Mouse (Mus musculus) adipocyte (in vitro differentiated cells): ENCODE data around the gene Gm20695.
A peak's percentile ranks its signal among the peaks of the same experiment; 100 is the strongest.
"Not testable (repeated sequence)": the region's sequence is repeated elsewhere in the genome, so short reads cannot be mapped to it uniquely, and the experiment has no call there.

ENCODE experiments used
- DNase-seq: peaks from one replicate; pipeline ENCODE4 v3.0.0-alpha.2; 2016; ENCODE audit warnings: low spot score

Gm20695 gene

DNA sequence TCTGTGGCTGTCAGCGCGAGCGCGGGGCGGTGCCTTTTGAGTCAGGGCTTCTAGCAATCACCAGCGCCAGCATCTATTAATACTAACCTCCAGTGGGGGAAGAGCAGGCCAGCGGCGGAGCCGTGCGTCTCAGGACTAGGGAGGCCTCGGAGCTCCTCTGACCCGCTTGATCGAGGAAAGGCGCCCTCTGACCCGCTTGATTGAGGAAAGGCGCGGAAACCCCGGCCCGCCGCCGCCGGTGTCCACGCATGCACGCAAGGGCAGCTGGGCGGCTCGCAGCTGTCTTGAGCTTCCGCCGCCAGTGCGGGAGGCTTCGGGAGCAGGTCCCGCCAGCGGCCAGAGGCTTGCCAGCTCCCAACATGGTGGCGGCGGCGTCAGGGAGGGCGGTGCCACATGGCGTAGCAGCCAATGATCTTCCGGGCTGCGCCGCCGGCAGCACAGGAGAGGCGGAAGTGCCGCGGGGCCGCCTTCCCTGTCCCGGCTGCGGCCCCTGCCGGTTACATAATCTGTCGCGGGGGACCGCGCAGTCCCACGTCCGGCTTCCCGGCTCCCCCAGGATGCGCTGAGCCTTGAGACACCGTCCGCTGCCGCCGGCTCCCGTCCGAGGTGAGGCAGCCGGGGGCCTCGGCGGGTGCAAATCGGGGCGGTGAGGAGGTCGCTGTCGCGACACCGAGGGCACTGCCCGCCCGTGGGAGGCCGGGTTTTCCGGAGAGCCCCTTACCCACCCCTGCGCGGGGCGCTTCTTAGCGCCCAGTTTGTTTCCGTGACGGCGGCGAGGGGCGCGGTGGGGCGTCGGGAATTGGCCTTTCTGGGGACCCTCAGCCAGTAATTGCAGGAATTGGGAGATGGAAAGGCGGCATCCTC lies at the start of gene Gm20695, which contains the start of gene Zfp597:
Gene Gm20695, plus strand, starts transcription at position 448 of the 864 bp plus-strand sequence.
Gene Zfp597, minus strand, starts transcription at position 361 of the 864 bp plus-strand sequence.
- DNase-seq: peak; percentile 95

- no peak for DNase-seq
Observed at GRCm38 (mm10) chr16:3835461-3835860, 49.0 kb upstream of the Gm20695 start.

DNA sequence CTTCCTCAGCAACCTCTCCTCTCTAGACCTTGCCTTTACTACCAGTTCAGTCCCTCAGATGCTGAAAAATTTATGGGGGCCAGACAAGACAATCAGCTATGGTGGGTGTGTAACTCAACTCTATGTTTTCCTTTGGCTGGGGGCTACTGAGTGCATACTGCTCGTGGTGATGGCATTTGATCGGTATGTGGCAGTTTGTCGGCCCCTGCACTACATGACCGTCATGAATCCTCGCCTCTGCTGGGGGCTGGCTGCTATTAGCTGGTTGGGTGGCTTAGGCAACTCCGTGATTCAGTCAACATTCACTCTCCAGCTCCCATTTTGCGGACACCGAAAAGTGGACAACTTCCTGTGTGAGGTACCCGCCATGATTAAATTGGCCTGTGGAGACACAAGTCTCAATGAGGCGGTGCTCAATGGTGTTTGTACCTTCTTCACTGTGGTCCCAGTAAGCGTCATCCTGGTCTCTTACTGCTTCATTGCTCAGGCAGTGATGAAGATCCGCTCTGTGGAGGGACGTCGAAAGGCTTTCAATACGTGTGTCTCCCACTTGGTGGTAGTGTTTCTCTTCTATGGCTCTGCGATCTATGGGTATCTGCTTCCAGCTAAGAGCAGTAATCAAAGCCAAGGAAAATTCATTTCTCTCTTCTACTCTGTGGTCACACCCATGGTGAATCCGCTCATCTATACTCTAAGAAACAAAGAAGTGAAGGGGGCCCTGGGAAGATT lies 45.1 kb upstream of the Gm20695 start:
- DNase-seq: no peak

DNA sequence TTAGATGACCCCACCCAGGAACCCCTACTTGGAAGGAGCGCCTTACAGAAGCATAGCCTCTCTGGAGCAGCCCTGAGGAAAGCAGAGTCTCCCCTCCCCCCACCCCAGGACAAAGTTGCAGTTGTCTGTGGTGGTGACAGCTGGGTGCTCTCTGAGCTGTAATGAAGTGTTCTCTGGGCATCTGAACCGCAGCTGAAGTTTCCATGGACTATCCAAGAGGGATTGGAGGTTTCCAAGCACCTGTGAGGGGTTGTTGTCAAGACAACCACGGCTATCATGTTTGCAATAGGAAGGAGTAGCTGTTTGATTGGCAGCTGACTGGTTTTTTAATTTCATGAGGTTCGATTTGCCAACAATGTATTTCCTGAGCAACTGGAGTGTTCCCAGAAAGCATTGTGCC lies 41.5 kb upstream of the Gm20695 start:
- DNase-seq: peak; percentile 12

DNA sequence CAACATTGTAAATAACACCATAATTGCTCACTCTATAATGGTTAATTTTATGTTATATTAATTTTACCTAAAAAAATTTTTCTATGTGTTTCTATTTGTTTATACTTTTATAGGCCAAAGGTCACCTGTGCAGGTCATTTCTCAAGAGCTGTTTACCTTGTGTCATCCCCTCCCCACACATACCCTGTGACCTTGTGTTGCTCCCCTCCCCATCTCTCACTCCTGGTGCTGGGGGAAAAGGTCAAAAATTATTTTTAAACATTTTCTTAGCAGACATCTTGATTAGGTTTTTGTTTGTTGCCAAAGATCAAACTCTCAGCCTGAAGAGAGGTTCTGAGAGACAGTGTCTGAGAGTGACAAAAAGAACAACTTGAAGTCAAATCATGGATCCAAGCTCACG lies 40.7 kb upstream of the Gm20695 start:
- DNase-seq: no peak

DNA sequence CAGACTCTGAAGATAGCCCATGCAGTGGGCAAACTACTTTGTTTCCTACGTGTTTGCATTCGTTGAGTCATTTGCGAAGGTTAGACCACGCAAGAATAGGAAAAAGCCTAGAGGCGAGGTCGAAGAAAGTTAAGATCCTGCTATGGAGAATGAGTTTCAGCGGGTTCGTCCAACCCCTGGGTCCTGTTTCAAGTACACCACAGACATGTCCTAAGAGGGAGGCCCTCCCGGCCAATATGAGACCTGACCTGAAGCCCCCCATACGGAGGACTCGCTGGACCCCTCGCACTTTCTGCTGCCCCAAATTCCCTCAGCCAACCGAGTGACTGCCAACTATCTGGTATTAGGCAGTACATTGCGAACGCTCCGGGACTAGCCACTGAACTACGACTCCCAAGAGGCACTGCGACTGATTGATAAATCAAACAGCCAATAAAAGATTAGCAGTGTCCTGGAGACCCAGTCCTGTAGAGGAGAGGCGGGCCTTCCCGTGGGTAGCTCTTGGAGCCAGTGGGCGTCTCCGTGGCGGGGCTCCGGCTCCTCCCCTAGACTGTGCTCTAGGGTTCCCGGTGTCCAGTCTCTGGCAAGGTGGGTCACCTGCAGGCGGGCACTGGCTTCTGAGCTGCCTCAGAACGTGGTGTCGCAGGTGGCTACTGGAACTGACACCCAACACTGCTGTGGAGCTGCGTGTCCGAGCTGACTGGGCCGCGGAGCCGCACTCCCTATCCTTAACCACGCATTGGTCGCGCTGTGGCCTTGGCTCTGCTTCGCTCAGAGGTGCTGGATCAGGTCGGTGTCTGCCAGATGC lies 37.5 kb upstream of the Gm20695 start, which contains the start of gene Zfp174:
Gene Zfp174, plus strand, starts transcription at position 558 of the 808 bp plus-strand sequence.
- peak; percentile 98 for DNase-seq

DNA sequence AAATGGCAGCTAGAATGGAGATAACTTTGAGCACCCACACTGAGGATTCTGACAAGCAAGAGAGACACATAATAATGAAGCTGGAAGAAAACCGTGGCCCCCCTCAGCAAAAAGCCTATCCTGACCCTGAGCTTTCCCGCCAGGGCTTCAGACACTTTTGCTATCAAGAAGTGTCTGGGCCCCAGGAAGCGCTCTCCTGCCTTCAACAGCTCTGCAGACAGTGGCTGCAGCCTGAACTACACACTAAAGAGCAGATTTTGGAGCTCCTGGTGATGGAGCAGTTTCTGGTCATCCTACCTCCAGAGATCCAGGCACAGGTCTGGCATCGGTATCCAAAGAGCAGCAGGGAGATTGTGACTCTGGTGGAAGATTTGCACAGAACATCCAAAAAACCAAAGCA lies 36.6 kb upstream of the Gm20695 start:
- peak; percentile 15 for DNase-seq

- DNase-seq: no peak
Observed at GRCm38 (mm10) chr16:3848416-3848815, 36.0 kb upstream of the Gm20695 start.

DNA sequence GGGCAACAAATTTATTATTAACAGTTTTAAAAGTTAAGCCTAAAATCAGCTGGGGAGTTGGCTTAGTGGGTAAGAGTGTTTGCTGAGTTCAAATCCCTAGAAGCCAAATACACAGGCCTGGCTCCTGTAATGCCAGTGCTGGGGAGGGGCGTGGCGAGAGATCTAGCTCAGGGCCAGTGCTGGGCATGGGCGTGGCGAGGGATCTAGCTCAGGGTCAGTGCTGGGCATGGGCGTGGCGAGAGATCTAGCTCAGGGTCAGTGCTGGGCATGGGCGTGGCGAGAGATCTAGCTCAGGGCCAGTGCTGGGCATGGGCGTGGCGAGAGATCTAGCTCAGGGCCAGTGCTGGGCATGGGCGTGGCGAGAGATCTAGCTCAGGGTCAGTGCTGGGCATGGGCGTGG lies 33.1 kb upstream of the Gm20695 start:
- not testable (repeated sequence) for DNase-seq

GRCm38 (mm10) chr16:3852586-3852985 lies 31.9 kb upstream of the Gm20695 start:
- DNase-seq: no peak

GRCm38 (mm10) chr16:3854437-3855182 lies 29.8 kb upstream of the Gm20695 start:
- no peak for DNase-seq

DNA sequence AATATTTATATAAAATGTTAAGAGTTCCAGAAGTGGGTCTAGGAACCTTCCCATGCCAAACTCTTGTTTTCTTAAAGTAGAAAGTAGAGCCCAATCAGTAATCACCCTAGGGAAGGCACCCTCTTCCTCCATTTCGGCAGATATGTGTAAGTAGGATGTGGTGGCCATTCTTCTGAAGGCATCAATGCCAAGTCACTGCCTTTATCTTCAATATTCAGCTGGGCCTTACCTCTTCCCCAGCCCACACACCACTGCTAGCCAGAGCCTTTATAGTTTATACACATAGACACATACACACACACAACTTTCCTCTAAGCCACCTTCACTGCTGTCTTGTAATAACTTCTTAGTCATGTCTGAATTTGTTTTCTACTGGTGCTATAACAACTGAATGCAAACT lies 28.7 kb upstream of the Gm20695 start:
- no peak for DNase-seq

DNA sequence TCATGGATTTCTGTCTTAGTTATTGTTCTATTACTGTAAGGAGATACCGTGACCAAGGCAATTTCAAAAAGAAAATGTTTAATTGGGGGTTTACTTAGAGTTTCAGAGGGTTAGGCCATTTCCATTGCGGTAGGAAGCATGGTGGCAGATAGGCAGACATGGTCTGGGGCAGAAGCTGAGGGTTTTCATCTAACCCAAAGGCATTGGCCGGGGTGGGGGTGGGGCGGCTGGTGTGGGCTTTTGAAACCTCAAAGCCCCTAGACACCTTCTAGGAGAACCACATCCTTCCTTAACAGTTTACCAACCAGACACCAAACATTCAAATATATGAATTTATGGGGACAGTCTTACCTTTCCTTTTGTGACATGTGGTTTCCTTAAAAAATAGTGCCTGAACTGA lies 25.2 kb upstream of the Gm20695 start:
- no peak for DNase-seq

- no peak for DNase-seq
Observed at GRCm38 (mm10) chr16:3871815-3872214, 12.6 kb upstream of the Gm20695 start.

DNA sequence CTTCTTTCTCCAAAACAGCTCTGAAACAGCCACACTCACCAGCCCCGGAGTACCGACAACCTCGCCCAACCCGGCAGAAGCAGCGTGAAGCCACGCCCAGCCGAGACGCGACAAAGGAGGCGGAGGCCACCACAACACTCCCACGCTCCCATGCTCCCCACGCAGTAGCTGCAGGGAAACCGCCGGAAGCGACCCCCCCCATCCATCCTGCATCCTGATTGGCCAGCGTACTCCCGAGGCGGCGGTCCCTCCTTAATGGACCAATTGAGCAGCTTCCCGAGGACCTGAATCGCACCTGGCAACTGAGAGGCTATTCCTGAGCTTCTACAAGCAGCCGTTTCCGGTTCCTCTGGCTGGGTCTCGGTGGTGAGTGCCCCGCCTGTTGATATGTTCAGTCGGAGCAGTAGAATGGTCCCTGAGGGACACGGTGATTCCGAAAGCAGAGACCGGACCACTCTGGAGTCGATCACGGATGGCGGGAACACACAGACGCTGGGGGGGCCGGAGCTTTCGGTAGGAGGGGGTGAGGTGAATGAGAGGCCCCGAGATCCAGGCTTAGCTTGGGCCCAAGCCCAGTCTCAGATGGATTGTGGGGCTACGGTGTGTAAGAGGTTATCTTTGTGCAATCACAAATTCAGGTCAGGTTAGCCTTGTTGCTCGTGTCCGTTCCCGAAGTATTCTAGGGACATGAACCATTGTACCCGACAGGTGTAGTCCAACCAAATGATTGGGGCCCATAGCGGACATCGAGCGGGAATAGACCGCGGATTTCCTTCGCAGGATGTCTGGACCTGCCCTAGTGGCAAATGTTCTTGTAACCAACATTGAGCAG lies 12.0 kb upstream of the Gm20695 start, which contains the start of gene Naa60:
Gene Naa60, plus strand, starts transcription at position 160 of the 832 bp plus-strand sequence.
- DNase-seq: peak; percentile 31

GRCm38 (mm10) chr16:3876346-3876745 lies 8.1 kb upstream of the Gm20695 start:
- DNase-seq: no peak

GRCm38 (mm10) chr16:3885065-3885670 lies 720 bp downstream of the Gm20695 start:
- peak; percentile 70 for DNase-seq

DNA sequence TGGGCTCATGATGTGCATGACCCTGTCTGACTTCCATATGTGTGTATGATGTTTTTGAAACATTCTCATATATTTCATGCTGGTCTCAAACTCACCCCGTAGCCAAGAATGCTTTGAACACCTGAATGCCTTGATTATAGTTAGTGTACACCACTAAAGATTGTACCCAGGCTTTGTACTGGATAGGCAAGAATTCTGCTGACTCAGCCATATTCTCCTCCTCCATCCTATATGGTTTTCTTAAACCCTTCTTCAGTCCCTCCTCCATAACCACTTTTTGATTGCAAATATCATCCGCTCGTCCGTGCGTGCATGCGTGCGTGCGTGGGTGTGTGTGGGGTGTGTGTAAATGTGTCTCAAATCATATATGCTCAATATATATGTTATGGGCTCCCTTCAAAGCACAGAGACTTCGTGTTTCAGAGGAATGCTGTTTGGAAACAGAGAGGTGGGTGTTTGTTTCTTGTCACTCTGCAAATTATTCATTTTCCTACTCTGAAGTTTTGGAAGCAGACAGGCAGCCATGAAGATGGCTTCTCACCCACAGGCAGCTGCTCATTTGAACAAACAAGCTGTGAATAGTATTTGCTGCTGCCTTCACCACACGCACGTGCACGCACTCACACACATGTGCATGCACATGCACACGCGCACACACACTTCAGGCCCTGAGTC lies 7.3 kb downstream of the Gm20695 start:
- no peak for DNase-seq

- DNase-seq: no peak
Observed at GRCm38 (mm10) chr16:3893739-3894138, 9.3 kb downstream of the Gm20695 start.
